Mouse (Mus musculus) gastrocnemius, adult 18-20 months (tissue): Measurements from ENCODE around the gene Ern1. TPM values are rescaled to one million over a fixed set of nuclear protein-coding genes. Genes with fewer than 3 reads are reported as not detected.

Experiments
- DNase-seq: peaks from one replicate; pipeline ENCODE4 v3.0.0; 2021; ENCODE audit warnings: low spot score
- long read RNA-seq, 2 experiments: library from polyadenylated mRNA; stranded (forward); transcript quantifications; one replicate each; pipeline ENCODE4 v2.0.0; 2021
- total RNA-seq, 2 experiments: library from RNA; stranded (reverse); gene quantifications; 2 replicates each; pipeline ENCODE4 v1.2.3; 2021

Gene Ern1
- 1 to 10 TPM; 6.6 to 9.1 TPM for total RNA-seq
- long read RNA-seq, experiment 1, full-length matches to known transcripts = 1 of 2 reads
- long read RNA-seq, experiment 1, partial matches to known transcripts = 0 of 2 reads
- long read RNA-seq, experiment 1, other reads (novel, unspliced or antisense) = 1 of 2 reads
- long read RNA-seq, experiment 2, full-length matches to known transcripts = 1 of 1 reads
- long read RNA-seq, experiment 2, partial matches to known transcripts = 0 of 1 reads
- long read RNA-seq, experiment 2, other reads (novel, unspliced or antisense) = 0 of 1 reads

DNA sequence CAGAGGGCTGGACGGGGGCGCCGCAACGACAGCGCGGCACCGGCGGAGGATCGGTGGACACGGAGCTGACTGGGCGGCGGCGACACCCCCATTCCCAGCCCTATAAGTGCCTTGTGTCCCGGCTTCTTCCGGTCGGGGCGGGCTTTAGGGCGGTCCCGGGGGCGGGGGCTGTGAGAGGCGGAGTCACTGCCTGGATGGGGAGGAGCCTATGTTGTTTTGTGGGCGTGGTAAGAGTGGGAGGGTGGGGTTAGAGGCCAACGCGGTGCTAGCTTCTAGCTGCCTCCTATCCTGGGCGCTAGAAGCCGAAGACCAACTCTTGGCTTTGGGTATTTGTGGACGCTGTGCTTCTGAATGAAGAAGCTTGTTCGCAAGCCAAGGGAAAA is at the start of gene Ern1:
TSS of gene Ern1 (minus strand) at position 120 of the 383 bp plus-strand sequence.
- peak; percentile 97 for DNase-seq

DNA sequence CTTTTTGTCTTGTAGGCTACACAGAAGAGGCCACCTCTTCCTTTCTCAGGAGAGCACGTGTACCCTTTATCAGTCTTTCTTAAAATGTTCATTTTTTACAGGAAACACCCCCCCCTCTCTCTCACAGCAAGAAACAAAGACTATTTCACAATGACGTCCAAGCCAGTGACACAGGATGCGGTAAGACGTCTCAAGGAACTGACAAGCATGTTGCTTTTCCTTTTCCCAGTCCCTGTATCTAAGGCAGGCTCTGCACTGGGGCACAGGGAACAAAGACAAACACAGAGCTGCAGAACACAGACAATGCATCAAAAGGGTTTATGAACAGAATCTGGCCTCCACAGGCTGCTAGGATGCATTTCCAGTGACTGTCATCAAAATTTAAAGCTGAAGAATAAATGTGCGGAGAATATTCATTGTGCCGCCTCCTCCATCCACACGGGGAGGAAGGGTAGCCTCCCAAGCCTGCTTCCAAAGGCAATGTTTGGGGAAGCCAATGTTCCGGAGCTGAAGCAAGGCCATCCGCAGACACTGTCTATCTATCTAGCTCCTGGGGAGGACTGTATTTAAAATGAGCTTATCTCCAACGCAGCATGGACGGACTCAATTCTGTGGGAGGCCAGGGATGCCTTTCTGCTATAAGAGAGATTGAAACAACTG is 48.7 kb upstream of the Ern1 start:
- DNase-seq = no peak

DNA sequence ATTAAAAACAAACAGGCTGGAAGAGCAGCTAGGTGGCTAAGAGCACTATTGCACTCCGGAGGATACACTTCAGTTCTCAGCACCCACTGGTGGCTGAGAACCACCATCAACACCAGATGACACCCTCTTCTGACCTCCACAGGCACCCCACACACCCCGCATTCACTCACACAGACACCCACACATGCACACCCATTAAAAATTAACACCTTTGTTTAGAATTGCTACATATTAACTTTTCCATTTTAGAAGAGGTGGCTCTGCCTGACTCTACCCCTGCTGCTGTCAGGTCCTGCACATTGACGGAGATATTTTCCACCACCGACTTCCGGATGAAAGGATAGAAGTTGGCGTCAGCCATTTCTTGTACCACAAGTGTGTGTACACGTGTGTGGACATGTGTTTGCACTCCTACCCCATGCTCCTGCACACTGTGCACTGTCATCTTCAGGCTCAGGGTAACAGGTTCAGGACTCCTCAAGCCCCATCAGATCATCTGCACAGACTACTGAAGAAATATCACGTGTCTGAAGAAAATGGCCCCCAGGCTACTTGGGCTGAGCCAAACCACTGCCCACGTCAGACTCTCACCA is 48.1 kb upstream of the Ern1 start:
- no peak for DNase-seq

DNA sequence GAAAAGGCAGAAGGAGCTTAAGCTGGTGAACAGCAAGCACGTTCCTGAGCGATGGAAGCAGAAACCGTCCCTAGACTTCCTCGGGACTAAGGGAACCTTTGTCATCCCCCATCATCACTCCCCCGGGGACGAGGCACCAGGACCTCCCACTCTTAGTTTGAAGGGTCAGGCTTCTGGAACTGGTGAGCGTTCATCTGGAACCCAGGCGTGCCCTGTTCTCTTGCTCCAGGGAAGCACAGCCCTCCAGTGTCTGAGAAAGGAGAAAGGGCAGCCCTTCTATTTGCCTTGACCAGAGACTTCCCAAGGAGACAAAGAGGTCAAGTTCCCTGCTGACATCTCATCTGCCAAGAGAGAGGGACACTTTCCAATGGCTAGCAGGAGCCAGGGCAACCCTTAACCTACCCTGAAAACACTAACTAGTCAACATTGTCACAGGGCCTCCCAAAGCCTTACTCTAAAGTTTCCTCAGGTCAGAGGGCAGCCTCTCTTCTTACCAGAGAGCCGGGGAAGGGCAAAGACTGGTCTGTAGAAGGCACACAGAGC is 44.7 kb upstream of the Ern1 start:
- DNase-seq = peak; percentile 22

DNA sequence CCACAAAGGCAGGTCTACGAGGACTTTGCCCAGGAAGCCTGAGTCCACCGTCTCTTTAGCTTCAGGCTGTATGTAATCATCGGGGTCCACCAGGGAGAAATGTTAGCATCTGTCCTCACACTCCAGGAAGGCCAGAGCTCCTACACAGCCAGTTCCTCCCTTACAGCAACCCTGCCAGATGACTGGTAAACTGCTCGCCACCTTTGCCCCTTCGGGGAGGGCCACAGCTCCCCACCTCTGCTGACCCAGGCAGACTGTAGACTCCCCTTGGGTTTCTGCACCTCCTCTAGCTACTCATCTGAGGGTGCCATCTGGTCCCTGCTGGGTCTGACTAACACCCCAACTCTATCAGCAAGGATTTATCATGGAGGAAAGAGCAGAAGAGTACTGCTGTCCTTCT is 42.1 kb upstream of the Ern1 start:
- no peak for DNase-seq

DNA sequence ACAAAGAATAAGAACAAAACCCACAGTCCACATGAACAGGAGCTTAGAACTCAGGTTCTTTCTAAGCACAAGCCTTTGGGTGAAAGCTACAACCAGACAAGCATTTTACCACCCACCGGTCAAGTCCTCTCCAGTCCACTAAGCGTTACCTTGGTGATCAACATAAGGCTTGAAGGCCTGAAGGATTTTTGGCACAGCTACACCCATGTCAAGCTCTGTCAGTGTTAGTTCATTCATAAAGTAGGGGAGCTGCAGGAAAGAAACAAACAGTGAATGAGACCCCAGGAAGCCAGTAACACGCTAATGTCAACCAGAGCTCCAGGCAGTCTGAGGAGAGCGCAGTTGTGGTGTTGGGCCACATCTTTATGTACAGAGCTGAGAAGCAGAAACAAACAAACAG is 41.5 kb upstream of the Ern1 start:
- DNase-seq = no peak

DNA sequence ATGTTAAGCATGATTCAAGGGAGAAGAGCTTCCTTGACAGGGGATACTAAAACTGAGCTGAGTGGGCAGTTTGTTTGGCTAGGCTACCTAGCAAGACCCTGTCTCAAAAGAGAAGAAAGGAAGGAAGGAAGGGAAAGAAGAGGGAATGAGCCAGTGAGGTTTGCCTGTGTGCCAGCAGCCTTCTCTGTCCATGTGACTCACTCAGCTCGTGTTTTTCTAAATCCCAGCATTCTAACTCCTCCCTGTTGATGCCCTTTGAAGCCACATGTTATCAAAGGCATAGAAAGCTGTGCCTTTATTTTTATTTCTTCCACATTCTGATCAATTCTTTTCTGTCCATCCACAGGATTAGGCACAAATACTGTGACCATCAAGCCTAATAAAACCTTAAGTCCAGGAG is 40.3 kb upstream of the Ern1 start:
- DNase-seq = no peak

DNA sequence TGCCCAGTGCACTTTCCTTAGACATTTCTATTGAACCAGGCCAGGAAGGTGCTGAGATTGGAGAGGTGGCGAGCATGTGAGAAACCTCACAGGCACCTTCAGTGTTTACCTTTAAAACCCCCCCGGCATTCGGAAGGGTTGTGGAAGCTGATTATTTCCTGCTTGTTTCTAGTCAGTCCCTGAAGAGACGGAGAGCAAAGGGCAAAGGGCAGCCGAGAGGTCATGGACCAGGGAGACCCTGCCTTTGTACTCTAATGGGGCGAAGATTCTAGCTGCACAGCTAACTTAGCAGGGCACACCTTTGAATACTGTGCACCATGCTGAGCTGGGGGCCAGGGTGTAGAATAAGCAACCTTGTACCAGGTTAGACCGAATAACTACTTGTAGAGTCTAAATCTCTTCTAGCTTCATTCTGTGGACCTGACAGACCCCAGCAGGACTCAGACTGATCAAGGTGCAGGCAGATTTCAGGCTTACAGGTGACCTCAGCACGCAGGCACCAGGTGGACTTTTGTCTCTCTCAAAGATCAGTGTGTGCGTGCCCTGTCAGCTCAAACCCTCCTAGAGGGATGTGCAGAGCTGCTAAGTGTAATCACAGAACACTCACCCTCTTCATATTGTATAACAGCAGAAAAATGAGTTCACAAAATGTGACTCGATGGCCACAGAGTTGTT is 39.6 kb upstream of the Ern1 start:
- no peak for DNase-seq

DNA sequence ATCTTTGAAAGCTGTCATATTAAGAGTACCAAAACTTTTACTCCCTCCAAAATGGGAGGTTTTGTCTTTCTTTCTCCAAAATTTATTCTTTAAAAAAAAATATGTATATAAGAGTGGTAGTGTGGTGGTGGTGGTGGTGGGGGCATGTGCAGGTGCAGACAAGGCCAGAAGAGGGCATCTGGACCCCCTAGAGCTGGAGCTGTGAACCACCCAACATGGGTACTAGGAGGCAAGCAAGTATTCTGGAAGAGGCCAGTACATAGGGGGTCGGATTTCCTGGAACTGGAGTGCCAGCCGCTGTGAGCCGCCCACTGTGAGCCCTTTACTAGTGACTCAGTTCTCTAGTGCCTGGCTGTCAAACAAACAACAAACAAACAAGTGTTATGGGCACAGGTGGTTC is 34.9 kb upstream of the Ern1 start:
- no peak for DNase-seq

DNA sequence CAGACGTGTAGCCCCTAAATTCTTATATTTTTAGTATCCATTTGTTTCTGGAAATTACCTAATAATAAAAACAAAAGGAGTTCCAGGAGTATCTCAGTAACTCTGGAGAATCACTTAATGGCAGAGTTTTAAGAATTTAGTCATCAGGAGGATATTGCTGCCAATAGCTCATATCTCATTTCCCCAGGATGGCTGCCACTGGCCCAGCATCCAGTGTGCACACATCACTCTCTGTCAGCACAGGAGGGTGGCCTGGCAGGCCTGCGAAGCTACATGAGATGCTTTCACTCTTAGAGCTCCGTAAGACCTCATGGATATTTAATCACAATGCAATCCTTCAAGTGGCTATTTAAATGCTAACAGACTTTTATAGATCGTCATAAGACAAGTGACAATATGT is 34.0 kb upstream of the Ern1 start:
- DNase-seq = peak; percentile 17

DNA sequence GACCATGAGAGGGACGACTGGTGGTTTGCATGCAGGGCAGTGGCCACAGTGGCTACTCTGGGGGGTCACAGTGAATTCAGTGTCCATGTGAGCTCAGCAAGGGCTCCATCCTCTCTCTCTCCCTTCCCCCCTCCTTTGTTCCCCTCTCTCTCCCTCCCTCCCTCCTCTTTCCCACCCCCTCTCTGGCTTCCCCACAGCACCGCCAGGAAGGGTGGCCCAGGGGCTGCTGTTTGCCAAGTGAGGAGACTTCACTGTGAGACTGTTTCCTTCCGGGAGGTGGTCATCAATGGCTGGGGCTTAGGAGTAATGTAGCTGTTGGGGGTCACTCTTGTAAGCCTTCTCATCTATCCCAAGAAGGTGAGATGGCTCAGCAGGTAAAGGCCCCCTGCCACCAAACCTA is 32.8 kb upstream of the Ern1 start:
- DNase-seq = no peak

DNA sequence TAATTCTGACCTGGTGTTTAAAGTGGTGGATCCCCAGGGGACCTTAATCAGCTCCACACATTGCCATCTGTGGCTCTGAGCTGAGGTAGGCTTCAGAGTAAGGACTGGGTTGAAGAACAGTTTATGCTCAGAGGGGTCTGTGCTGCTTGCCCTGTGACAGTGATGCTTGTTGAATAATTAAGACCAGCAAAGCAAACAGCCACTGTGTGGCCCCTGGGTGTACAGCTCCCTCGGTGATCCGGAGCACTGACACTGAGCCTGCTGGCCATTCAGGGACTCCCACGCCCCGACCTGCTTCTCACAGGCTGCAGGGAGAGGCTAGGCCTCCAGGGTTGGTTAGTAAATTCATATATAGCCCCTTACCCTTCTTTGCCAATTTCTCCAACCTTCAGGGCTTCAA is 31.9 kb upstream of the Ern1 start:
- no peak for DNase-seq

DNA sequence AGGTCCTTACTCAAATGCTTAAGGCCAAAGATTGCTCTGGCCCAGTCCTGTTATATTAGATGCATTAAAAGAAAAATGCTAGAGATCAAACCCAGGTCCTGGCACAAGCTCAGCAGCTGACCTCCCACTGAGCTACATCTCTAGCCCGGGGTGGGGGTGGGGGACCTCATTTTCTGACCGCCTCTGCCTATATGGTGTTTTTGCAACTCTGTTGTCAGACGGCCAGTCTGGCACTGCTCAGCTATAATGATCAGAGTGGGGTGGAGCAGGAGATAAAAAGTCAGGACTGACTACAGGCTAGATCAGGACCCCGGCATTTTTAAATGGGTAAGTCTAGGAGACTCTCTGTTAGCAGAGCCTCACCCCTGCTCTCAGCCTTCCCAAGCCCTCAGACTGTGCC is 30.7 kb upstream of the Ern1 start:
- DNase-seq = no peak

DNA sequence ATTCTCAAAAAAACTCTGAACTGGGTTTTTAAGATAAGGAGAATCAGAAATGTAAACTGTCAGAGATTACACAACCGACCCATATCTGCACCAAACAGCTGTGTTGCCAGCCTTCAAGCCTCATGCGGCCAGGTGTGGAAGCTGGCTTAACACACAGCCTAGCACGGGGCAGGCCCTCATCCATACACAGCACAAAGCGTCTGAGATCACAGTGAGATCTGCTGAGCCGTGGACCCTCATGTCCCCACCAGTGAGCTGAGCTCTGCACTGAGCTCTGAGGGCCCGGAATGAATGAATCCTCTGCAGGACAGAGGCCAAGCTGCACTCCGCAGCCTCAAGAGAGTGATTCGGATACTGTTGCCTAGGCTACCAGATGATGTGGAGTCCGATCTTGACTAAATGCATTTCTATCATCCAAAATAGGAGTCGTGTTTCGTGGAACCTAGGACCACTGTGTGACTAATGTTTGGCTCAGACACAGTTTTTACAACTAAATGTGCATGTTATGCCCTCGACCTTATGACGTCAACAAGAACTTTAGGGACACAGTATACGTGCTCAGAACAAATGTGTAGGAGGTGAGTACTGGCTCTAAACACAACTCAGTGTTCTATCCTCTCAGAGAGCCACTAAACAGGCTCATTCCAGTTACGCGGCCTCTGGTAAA is 27.6 kb upstream of the Ern1 start:
- no peak for DNase-seq

DNA sequence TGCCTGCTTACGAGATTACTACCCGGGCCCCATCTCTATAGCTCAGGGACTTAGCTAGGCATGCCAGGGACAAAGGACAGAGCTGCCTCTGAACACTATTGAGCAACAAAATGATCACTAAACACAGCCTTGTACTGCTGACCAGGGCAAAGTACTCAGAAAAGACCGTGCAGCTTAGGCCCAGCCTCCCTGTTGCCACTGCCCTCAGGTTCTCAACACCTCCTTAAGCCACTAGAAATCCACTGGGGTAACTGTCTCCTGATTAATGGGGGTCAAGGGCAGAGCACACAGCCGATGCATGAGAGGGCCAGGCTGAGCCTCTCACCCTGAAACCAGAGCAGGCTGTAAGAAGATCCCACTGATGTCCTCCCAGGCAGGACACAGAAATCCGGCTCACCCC is 26.8 kb upstream of the Ern1 start:
- DNase-seq = peak; percentile 80

DNA sequence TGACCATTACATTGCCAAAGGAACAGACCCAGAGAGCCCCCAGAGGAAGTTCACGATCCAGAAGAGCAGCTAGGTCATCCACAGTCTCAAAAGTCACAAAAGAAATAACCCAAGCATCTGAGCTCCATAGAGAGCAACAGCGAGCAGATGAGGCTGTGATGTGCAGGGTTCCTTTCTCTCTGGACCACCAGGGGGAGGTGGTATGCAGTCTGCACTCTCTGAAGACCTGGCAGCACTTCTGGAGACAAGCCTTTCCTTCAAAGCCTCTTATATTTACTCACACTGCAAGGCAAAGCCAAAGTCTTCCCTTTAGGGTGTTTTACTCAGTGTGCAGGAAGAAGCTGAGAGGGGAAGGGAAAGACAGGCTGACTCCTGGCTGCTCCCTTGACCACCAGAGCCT is 25.5 kb upstream of the Ern1 start:
- peak; percentile 59 for DNase-seq

DNA sequence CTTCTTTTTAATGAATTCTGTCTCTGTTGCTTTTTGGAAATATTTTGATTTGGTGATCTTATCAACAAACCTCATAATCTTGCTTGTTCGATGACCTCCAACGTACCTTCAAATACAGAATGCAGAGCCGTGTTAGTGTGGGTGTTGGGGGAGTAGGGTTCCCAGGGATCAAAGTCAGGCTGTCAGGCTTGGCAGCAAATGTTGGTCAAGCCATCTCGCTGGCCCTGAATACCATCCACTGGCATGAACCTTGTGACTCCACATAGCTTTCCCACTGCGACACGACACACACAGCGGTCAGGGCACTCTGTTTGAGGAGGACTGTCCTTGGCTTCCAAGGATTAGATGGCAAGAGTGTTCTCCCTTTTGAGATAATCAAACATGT is 24.3 kb upstream of the Ern1 start:
- DNase-seq = no peak

DNA sequence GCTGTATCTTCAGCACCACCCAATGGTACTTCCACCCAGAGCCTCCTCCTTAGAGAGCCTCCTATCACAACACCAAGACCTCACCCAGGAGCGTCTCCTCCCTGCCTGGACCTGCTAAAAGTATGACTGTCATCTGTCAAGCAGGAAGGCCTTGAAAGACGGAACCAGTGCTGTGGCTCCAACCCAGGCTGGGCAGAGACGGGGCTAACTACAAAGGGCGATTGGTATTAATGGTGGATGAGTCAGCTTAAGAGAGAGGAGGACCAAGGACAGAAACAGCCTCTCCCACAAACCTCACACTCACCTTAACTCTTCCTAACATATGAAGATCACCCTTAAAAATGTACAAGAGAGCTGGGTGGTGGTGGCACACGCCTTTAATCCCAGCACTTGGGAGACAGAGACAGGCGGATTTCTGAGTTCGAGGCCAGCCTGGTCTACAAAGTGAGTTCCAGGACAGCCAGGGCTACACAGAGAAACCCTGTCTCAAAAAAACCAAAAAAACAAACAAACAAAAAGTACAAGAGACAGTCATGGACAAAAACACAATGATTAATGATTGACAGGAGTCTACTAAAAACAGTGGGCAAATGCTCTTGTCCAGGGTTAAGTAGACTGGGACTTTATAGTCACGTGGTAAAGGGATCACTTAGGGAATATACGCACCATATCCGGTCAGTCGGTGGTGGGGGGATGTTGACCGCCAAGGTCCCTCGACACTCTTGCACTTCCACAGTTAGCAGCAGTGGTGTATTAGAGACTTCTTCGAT is 23.8 kb upstream of the Ern1 start:
- DNase-seq = no peak

DNA sequence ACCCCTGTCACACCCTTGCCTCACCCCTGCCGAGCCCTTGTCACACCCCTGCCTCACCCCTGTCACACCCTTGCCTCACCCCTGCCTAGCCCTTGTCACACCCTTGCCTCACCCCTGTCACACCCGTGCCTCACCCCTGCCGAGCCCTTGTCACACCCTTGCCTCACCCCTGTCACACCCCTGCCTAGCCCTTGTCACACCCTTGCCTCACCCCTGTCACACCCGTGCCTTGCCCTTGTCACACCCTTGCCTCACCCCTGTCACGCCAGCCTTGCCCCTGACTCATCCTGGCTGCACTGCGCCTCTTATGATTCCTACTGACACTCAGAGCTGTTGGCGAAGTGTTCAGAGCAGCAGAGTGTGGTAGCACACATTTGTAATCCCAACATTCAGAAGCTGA is 20.0 kb upstream of the Ern1 start:
- DNase-seq = no peak

DNA sequence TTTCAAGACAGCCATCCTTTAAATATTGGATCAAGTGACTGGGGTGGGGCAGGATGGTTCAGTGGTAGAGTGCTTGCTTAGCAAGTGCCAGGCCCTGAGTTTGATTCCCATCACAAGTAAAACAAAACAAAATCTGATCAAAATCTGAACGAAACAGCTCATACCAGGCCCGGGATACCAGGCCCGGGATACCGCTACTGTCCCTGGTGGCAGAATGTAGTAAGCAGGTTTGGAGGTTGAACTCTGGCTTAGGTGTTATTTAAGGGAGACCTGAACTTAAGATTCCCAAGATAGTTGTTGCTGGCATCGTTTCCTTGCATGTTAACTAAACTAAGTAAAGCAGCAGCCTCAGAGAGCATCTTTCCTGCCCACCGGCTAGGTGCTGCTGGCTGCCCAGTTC is 18.6 kb upstream of the Ern1 start:
- DNase-seq = no peak

DNA sequence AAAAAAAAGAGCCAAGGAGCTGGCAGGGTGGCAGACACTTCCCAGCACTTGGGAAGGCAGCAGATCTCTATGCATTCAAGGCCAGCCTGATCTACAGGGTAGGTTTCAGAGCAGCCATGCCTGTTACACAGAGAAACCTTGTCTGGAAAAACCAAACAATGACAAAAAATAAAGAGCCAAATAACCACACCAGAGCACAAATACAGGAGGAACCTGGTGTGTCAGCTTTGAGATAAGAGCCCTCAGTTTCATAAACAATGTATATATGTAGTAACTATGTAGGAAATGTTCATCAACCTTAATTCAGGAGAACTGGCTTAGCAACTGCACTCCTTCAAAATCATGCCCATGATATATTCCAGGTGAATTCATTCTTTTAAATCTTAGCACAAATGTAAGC is 16.5 kb upstream of the Ern1 start:
- no peak for DNase-seq
